Mouse (Mus musculus) liver, embryonic 14.5 days (tissue): ENCODE measurements around the gene Prlr. TPM values are rescaled to one million over a fixed set of nuclear protein-coding genes. Genes with fewer than 3 reads are reported as not detected.

ENCODE experiments used
- ATAC-seq: fragments of 200-750 bp; cut with Nextera tagmentation; 2 replicates; pipeline ENCODE4 v1.8.0; 2017; ENCODE audit warnings: moderate number of reproducible peaks, mild to moderate bottlenecking, moderate library complexity; ENCODE audit not compliant: insufficient read depth
- DNase-seq, 3 experiments: peaks; one replicate each; pipeline ENCODE4 v3.0.0-alpha.2; 2012 to 2013; ENCODE audit warnings: low read depth in 3 of 3, low spot score in 3 of 3
- H3K27ac ChIP-seq: fragments of 300-500 bp; sonication (generic); 2 replicates; pipeline ENCODE4 v1.5.1; 2014; ENCODE audit warnings: moderate library complexity, mild to moderate bottlenecking, control low read depth, inconsistent platforms
- H3K27me3 ChIP-seq: fragments of 300-500 bp; sonication (generic); 2 replicates; pipeline ENCODE4 v1.6.1; 2014; ENCODE audit warnings: mild to moderate bottlenecking, low read length, moderate library complexity; ENCODE audit not compliant: control insufficient read depth, insufficient read depth
- H3K36me3 ChIP-seq: fragments of 300-500 bp; sonication (generic); replicated peaks from 2 replicates; pipeline ENCODE4 v1.6.1; 2014; ENCODE audit warnings: low read depth; ENCODE audit not compliant: control insufficient read depth, insufficient read depth
- H3K4me1 ChIP-seq, 2 experiments: fragments of 200-500 bp in 1 of 2; fragments of 300-500 bp in 1 of 2; sonication (generic) in 1 of 2; replicated peaks; 2 replicates each; pipeline ENCODE4 v1.6.1; 2012 to 2014; ENCODE audit warnings: antibody characterized with exemption in 1 of 2, inconsistent platforms in 1 of 2, low read length in 1 of 2; ENCODE audit not compliant: control insufficient read depth in 2 of 2, insufficient read depth in 2 of 2
- H3K4me2 ChIP-seq: fragments of 300-500 bp; sonication (generic); 2 replicates; pipeline ENCODE4 v1.6.1; 2014; ENCODE audit warnings: low read depth, mild to moderate bottlenecking, control low read depth, moderate library complexity
- H3K4me3 ChIP-seq, 2 experiments: fragments of 200-500 bp in 1 of 2; fragments of 300-500 bp in 1 of 2; sonication (generic) in 1 of 2; 2 replicates each; pipeline ENCODE4 v1.5.1; 2012 to 2014; ENCODE audit warnings: low read depth in 2 of 2, low read length in 2 of 2, mild to moderate bottlenecking in 2 of 2, control low read depth in 1 of 2, inconsistent platforms in 1 of 2, moderate library complexity in 1 of 2; ENCODE audit not compliant: insufficient read depth in 1 of 2
- H3K9ac ChIP-seq: fragments of 300-500 bp; sonication (generic); replicated peaks from 2 replicates; pipeline ENCODE4 v1.6.1; 2014; ENCODE audit warnings: mild to moderate bottlenecking, control low read depth, moderate library complexity
- H3K9me3 ChIP-seq: fragments of 300-500 bp; sonication (generic); 2 replicates; pipeline ENCODE4 v1.6.1; 2016; ENCODE audit warnings: low read length, mixed read lengths; ENCODE audit not compliant: control insufficient read depth
- CTCF ChIP-seq: IDR thresholded peaks from 2 replicates; pipeline ENCODE4 v1.5.1; 2016; ENCODE audit warnings: antibody characterized with exemption, low read depth, control low read depth
- EP300 ChIP-seq: IDR thresholded peaks from 2 replicates; pipeline ENCODE4 v1.6.1; 2016; ENCODE audit warnings: antibody characterized with exemption, low read depth
- WGBS: fragments of 180-500 bp; shearing (Covaris S2); extraction: QIAGEN DNeasy Blood & Tissue Kit; methylation state at CpG from one replicate; pipeline ENCODE4 v1.1.7; 2014; ENCODE audit not compliant: insufficient replicate concordance; 5-methylcytosine and 5-hydroxymethylcytosine counted together
- polyA plus RNA-seq, 2 experiments: library from polyadenylated mRNA; depleted of rRNA in 1 of 2; stranded (reverse) in 1 of 2; unstranded in 1 of 2; fragments of >200 nt; fragmentation: Nextera tagmentation in 1 of 2; extraction: Ambion mirVana in 1 of 2; gene quantifications; 2 replicates each; pipeline versions ENCODE4 v1.2.1 to v1.2.3; 2012 to 2014

Prlr gene
- polyA plus RNA-seq, 2 experiments = under 0.01 to 0.04 TPM

GRCm38 (mm10) chr15:10358039-10358948 is 181.3 kb downstream of the Prlr start, which contains the start of gene Agxt2:
Gene Agxt2 (plus strand): TSS chr15:10358532.
- Histone ChIP-seq H3K9ac (no peak within 1 kb of the TSS), H3K4me2 (peak within 1 kb of the TSS; percentile 21), H3K4me3 (peak within 1 kb of the TSS in 1 of 2 experiments; percentile 36; a peak in 3 of 4 replicates), H3K9me3 (no peaks in the 10 kb centered on the region), H3K27ac (no peak within 1 kb of the TSS), H3K36me3 (no peaks in the 10 kb centered on the region), H3K4me1 (peaks cover 0 to 2% of the 10 kb centered on the region in 2 experiments; a peak in 1 of 4 replicates), H3K27me3 (no peaks in the 10 kb centered on the region)
- WGBS = 49% methylated on average over 9 of the region's 9 CpGs
- DNase-seq = no peak
- ATAC-seq = peak; percentile 50; the same call in 1 of the 2 replicates
- no peak for TF ChIP-seq CTCF
- no peak for TF ChIP-seq EP300

DNA sequence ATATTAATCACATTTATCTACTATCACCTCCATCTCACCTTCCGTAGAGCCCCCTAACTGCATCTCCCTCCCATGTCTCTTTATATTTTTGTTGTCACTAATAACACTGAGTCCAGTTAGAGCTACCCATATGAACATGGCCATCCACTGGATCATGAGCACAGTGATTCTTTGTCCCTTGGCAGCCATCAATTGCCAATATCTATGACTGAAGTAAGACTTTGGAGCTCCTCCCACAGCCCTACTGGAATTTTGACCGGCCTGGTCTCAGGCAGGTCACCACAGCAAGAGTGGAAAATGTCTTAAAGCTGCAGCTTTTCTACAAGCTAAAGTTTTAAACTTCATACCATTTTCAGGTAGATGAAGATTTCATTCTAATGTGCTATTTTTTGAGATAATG is 189.3 kb downstream of the Prlr start:
- H3K27ac ChIP-seq = no peak overlapping the region
- no peaks in the 10 kb centered on the region for H3K9me3 ChIP-seq
- WGBS = 59% methylated on average over 2 of the region's 2 CpGs
- no peak for ATAC-seq
- DNase-seq = no peak
- H3K4me1 ChIP-seq = no peaks in the 10 kb centered on the region
- no peaks in the 10 kb centered on the region for H3K36me3 ChIP-seq
- H3K4me3 ChIP-seq = no peak overlapping the region
- no peak overlapping the region for H3K4me2 ChIP-seq
- H3K9ac ChIP-seq = no peak overlapping the region
- TF ChIP-seq CTCF (no peak), EP300 (no peak)
- H3K27me3 ChIP-seq = no peaks in the 10 kb centered on the region

DNA sequence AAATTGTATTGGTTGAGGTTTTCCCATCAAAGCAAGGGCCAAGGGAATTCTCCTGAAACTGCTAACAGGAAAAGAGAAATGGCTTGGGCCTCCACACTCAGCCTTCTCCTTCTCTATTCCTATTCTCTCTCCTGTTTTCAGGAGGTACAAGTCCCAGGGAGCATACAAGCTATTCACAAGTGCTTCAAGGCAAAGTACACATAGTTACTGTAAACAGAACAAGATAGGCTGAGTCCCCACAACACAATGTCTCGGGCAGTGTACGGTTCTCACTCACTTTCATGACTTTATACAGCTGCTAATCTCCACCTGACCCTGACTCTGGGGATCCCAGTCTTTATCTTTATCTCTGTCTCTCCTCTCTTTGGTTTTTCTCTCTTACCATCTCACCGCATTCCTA is 198.4 kb downstream of the Prlr start:
- no peak for TF ChIP-seq CTCF
- TF ChIP-seq EP300 = no peak
- Histone ChIP-seq H3K9me3 (no peaks in the 10 kb centered on the region), H3K4me2 (no peak overlapping the region), H3K27me3 (no peaks in the 10 kb centered on the region), H3K4me3 (no peak overlapping the region), H3K27ac (no peak overlapping the region; the same call in 1 of the 2 replicates), H3K4me1 (peaks cover 0 to 7% of the 10 kb centered on the region in 2 experiments; a peak in 1 of 4 replicates), H3K9ac (no peak overlapping the region), H3K36me3 (no peaks in the 10 kb centered on the region)
- no peak for DNase-seq
- 29% methylated on average over 3 of the region's 3 CpGs for WGBS
- ATAC-seq = no peak

DNA sequence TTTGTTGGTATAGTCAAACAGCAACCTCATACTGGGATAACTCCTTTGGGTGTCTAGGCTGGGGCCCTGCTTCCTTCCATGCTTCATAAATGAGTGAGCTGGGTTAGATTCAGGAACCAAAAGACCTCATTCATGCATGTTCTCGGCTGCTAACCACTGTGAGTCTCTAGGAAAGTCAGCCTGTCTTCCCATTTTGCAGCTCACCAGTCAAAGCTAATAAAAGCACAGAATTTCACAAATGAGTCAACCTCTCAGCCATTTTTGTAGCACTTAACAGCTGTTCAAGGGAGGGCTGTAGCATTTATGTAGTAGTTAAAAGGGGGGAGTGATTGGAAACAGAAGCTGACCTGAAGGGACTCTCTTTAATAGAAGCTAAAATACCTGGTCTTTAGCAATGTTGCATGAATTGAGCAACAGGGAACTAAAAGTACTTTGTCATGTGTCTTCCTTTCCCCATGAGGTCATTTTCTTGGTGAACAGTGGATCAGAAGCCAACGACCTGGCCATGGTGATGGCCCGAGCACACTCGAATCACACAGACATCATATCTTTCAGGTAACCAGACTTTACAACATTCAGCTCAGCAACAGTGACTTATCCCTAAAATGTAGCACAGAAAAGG is 201.4 kb downstream of the Prlr start:
- WGBS = 45% methylated on average over 4 of the region's 4 CpGs
- Histone ChIP-seq H3K27me3 (no peaks in the 10 kb centered on the region), H3K4me3 (no peak overlapping the region), H3K9me3 (no peaks in the 10 kb centered on the region), H3K4me2 (no peak overlapping the region), H3K9ac (no peak overlapping the region), H3K27ac (no peak overlapping the region), H3K36me3 (no peaks in the 10 kb centered on the region), H3K4me1 (peaks cover 0 to 8% of the 10 kb centered on the region in 2 experiments; a peak in 1 of 4 replicates)
- TF ChIP-seq CTCF = no peak
- TF ChIP-seq EP300 = no peak
- ATAC-seq = no peak
- DNase-seq = no peak
